In genomic region chr11:69513840-69514239, GRCm38 (mm10) we compare ENCODE assay signal across 9 mouse cellular contexts. TPM values are rescaled to one million over a fixed set of nuclear protein-coding genes. Genes with fewer than 3 reads are reported as not detected.
DNase-seq lines count a peak whose midpoint lies in the region; ATAC-seq and TF ChIP-seq lines count a peak whose summit lies in the region.
"Had no signal": no experiment of that assay in that cellular context is flagged by ENCODE, and none has a peak within 500 bp of the region (broad histone marks: within the 10 kb centered on the region; RNA-seq: fewer than 3 reads in every experiment).

No protein-coding gene starts in this region.

- H3K9ac ChIP-seq in hindbrain, embryonic 15.5 days = no peak overlapping the region
- H3K9ac ChIP-seq in liver, embryonic 13.5 days = no peak overlapping the region
- H3K9ac ChIP-seq in neural tube, embryonic 14.5 days (replicated peaks; ENCODE audit: low read depth, low read length) = no peak overlapping the region
- H3K9ac ChIP-seq: heart, embryonic 15.5 days had no signal

- no peak overlapping the region for H3K4me2 ChIP-seq in hindbrain, embryonic 15.5 days
- H3K4me2 ChIP-seq in liver, embryonic 13.5 days = no peak overlapping the region
- no peak overlapping the region for H3K4me2 ChIP-seq in neural tube, embryonic 14.5 days (ENCODE audit: low read depth, low read length)
- H3K4me2 ChIP-seq: heart, embryonic 15.5 days had no signal

- no peaks in the 10 kb centered on the region; the same call in none of the 2 replicates for H3K4me1 ChIP-seq in bone marrow, adult 2 months (ENCODE audit: control insufficient read depth, insufficient read depth, low read length)
- no peaks in the 10 kb centered on the region for H3K4me1 ChIP-seq in embryonic fibroblast, embryonic 13.5 days (ENCODE audit: control insufficient read depth, insufficient read depth, low read length)
- no peaks in the 10 kb centered on the region for H3K4me1 ChIP-seq in hindbrain, embryonic 15.5 days (replicated peaks)
- H3K4me1 ChIP-seq in liver, embryonic 13.5 days (replicated peaks) = peaks cover 42% of the 10 kb centered on the region
- H3K4me1 ChIP-seq in neural tube, embryonic 14.5 days (ENCODE audit: control insufficient read depth, insufficient read depth, low read length) = no peaks in the 10 kb centered on the region

- ATAC-seq in hindbrain, embryonic 15.5 days (ENCODE audit: low FRiP score, low read depth) = peak; percentile 61; the same call in 1 of the 2 replicates
- ATAC-seq in liver, embryonic 13.5 days (ENCODE audit: low read depth) = no peak
- peak; percentile 63; the same call in 1 of the 2 replicates for ATAC-seq in neural tube, embryonic 14.5 days (ENCODE audit: low read depth)

- 8% methylated on average over 6 of the region's 6 CpGs for WGBS in bone marrow, adult 2 months
- 10% methylated on average over 6 of the region's 6 CpGs for WGBS in hindbrain, embryonic 15.5 days
- whole genome bisulfite sequencing in liver, embryonic 13.5 days (ENCODE audit: insufficient replicate concordance) = 7% methylated on average over 6 of the region's 6 CpGs
- WGBS in neural tube, embryonic 14.5 days = 12% methylated on average over 6 of the region's 6 CpGs

- H3K27me3 ChIP-seq in hindbrain, embryonic 15.5 days = no peaks in the 10 kb centered on the region
- H3K27me3 ChIP-seq in liver, embryonic 13.5 days = peaks cover 21% of the 10 kb centered on the region
- no peaks in the 10 kb centered on the region for H3K27me3 ChIP-seq in neural tube, embryonic 14.5 days (ENCODE audit: control insufficient read depth, insufficient read depth, low read length)

- no peaks in the 10 kb centered on the region for H3K36me3 ChIP-seq in hindbrain, embryonic 15.5 days
- H3K36me3 ChIP-seq in liver, embryonic 13.5 days = no peaks in the 10 kb centered on the region
- H3K36me3 ChIP-seq in neural tube, embryonic 14.5 days (ENCODE audit: control insufficient read depth, insufficient read depth, low read length) = no peaks in the 10 kb centered on the region
- H3K36me3 ChIP-seq: heart, embryonic 15.5 days had no signal

- H3K27ac ChIP-seq in bone marrow, adult 2 months (ENCODE audit: control insufficient read depth, insufficient read depth, low read depth, low read length, poor library complexity) = no peak overlapping the region
- H3K27ac ChIP-seq in embryonic fibroblast, embryonic 13.5 days (ENCODE audit: insufficient read depth, low read length) = no peak overlapping the region
- no peak overlapping the region for H3K27ac ChIP-seq in hindbrain, embryonic 15.5 days (replicated peaks)
- H3K27ac ChIP-seq in liver, embryonic 13.5 days = no peak overlapping the region
- no peak overlapping the region for H3K27ac ChIP-seq in neural tube, embryonic 14.5 days (ENCODE audit: low read depth, low read length)
- H3K27ac ChIP-seq: heart, embryonic 15.5 days had no signal

- DNase-seq in urinary bladder, postnatal 36 days (ENCODE audit: low spot score in 2 of 2) = peak; percentile 39 to 59
- no peak for DNase-seq in urinary bladder, adult 2 months (ENCODE audit: low spot score)
- DNase-seq in liver, embryonic 13.5 days = peak; percentile 37
- peak; percentile 80 for DNase-seq in thymus, postnatal 4 days

- peak; percentile 67 for TF ChIP-seq CTCF in bone marrow, adult 2 months (IDR thresholded peaks at IDR 0.05; ENCODE audit: control insufficient read depth, insufficient read depth, low read length)
- TF ChIP-seq CTCF in embryonic fibroblast, embryonic 13.5 days (IDR thresholded peaks at IDR 0.05; ENCODE audit: borderline replicate concordance, insufficient read depth, low read length) = peak; percentile 71; the same call in 1 of the 2 replicates

- no peak overlapping the region for H3K4me3 ChIP-seq in bone marrow, adult 2 months (replicated peaks; ENCODE audit: control insufficient read depth, low read depth, low read length)
- no peak overlapping the region for H3K4me3 ChIP-seq in embryonic fibroblast, embryonic 13.5 days (ENCODE audit: insufficient read depth, low read length)
- H3K4me3 ChIP-seq in hindbrain, embryonic 15.5 days = no peak overlapping the region
- no peak overlapping the region for H3K4me3 ChIP-seq in liver, embryonic 13.5 days (replicated peaks)
- H3K4me3 ChIP-seq in neural tube, embryonic 14.5 days (ENCODE audit: low read depth, low read length) = no peak overlapping the region
- H3K4me3 ChIP-seq: heart, embryonic 15.5 days had no signal

- TF ChIP-seq POLR2A in bone marrow, adult 2 months (IDR thresholded peaks at IDR 0.05; ENCODE audit: borderline replicate concordance, control insufficient read depth, low read depth, low read length) = no peak
- no peak for TF ChIP-seq POLR2A in embryonic fibroblast, embryonic 13.5 days (IDR thresholded peaks at IDR 0.05; ENCODE audit: low read depth, low read length)

- no peaks in the 10 kb centered on the region for H3K9me3 ChIP-seq in hindbrain, embryonic 15.5 days
- H3K9me3 ChIP-seq in liver, embryonic 13.5 days (replicated peaks) = no peaks in the 10 kb centered on the region
- no peaks in the 10 kb centered on the region for H3K9me3 ChIP-seq in neural tube, embryonic 14.5 days (ENCODE audit: control insufficient read depth, low read length)
- H3K9me3 ChIP-seq: heart, embryonic 15.5 days had no signal

RNA-seq across cellular contexts. Expression of gene Dnah2, which starts 35.1 kb away (rescaled TPM):
- polyA plus RNA-seq in urinary bladder, adult 2 months (2012; rRNA removed) = 0.19 and 0.22 TPM in 2 replicates
- 0.90 and 1.4 TPM in 2 replicates for polyA plus RNA-seq in bone marrow, adult 2 months (2011; ENCODE audit: insufficient read depth, insufficient read length, low replicate concordance, missing spikeins)
- 0.21 TPM in 1 of 2 replicates, not detected in the other for polyA plus RNA-seq in embryonic fibroblast, embryonic 13.5 days (2011; ENCODE audit: insufficient read length, low read depth, missing spikeins)
- 3.4 and 4.0 TPM in 2 replicates for polyA plus RNA-seq in hindbrain, embryonic 15.5 days (2015; fragmentation: Nextera tagmentation; extraction: Ambion mirVana)
- polyA plus RNA-seq in liver, embryonic 13.5 days (2015; fragmentation: Nextera tagmentation; extraction: Ambion mirVana) = 0.06 and 0.12 TPM in 2 replicates
- 5.7 and 6.9 TPM in 2 replicates for polyA plus RNA-seq in neural tube, embryonic 14.5 days (2014; fragmentation: Nextera tagmentation; extraction: Ambion mirVana)

RNA-seq across cellular contexts. Expression of gene Efnb3, which starts 46.2 kb away (rescaled TPM):
- 0.99 and 1.1 TPM in 2 replicates for polyA plus RNA-seq in urinary bladder, adult 2 months (2012; rRNA removed)
- polyA plus RNA-seq in bone marrow, adult 2 months (2011; ENCODE audit: insufficient read depth, insufficient read length, low replicate concordance, missing spikeins) = 1.9 and 2.2 TPM in 2 replicates
- 0.45 and 2.6 TPM in 2 replicates for polyA plus RNA-seq in embryonic fibroblast, embryonic 13.5 days (2011; ENCODE audit: insufficient read length, low read depth, missing spikeins)
- polyA plus RNA-seq in hindbrain, embryonic 15.5 days (2015; fragmentation: Nextera tagmentation; extraction: Ambion mirVana) = 134 and 160 TPM in 2 replicates
- 0.75 and 0.85 TPM in 2 replicates for polyA plus RNA-seq in liver, embryonic 13.5 days (2015; fragmentation: Nextera tagmentation; extraction: Ambion mirVana)
- polyA plus RNA-seq in neural tube, embryonic 14.5 days (2014; fragmentation: Nextera tagmentation; extraction: Ambion mirVana) = 23.2 and 35.6 TPM in 2 replicates
